Mouse (Mus musculus) mouse embryonic stem cell (cell line): ENCODE results near the gene Fyn.

Experiments used
- in situ Hi-C, 2 experiments: fragments of 300-500 bp; cut with MboI; formaldehyde crosslinking; loops; 1 replicate in 1 of 2; 3 replicates in 1 of 2; pipeline ENCODE4 v1.14.3; 2019 to 2020; ENCODE audit warnings: low sequenced_read_pairs in 2 of 2, low pct_unique_long_range_greater_than_20kb in 1 of 2, mixed read lengths in 1 of 2; ENCODE audit not compliant: unreplicated experiment in 1 of 2

Gene Fyn

GRCm38 (mm10) chr10:39597792-39598183, 229.1 kb downstream of the Fyn start:
- in situ Hi-C loops: no loop called here

- in situ Hi-C loops: no loop called here
Observed at GRCm38 (mm10) chr10:39599601-39600000, 230.9 kb downstream of the Fyn start.

DNA sequence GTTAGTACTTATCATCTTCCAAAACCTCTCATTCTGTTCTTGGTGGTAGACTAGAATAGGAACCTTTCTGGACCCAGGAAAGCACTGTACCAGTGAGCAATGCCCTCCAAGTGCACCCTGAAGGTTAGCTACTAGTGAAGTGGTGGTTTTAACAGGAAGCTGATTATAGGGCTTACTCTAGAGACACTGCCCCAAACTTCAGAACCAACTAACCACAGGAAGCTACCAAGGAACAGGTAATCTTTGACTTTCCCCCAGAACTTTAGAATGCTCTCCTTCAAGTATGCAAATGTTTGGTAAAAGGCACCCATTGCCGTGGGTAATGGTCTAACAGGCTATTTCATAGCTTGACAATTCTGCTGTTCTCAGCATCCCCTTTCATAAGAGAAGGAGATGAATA, 231.5 kb downstream of the Fyn start:
- in situ Hi-C loops: no loop called here

DNA sequence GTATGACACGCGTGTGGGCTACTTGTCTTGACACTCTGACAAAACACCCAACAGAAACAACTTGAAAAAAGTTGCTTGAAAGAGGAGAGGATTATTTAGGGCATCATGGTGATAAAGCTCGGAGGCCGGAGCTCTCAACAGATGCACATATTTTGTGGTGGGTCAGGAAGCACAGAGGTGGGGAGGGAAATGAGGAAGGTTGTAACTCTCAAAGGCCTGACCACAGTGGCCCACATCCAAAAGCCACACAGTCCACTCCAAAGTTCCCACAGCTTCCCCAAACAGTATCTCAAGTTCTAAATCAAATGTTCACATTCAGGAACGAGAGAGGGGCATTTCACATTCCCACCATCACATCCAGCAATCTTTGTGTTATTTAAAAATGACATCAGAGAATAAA, 232.4 kb downstream of the Fyn start:
- in situ Hi-C loops: no loop called here

DNA sequence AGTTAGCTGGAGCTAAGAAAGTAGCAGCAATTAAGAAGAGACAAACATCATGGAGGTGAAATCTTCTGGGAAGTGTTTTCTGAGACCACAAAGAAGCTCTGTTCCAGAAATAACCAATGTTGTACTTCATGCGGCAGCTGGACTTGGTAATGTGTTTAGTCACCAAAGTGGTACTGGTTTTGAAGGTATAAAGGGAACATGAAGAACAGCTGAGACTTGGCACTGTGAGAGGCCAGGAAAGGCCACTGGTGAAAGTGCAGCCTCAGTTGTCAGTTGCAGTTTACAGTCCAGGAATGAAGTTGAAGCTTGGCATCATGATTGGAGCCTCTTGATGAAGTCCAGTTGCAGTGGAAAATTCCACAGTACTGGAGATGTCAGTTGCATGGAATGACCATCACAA, 237.8 kb downstream of the Fyn start:
- in situ Hi-C loops: no loop called here

DNA sequence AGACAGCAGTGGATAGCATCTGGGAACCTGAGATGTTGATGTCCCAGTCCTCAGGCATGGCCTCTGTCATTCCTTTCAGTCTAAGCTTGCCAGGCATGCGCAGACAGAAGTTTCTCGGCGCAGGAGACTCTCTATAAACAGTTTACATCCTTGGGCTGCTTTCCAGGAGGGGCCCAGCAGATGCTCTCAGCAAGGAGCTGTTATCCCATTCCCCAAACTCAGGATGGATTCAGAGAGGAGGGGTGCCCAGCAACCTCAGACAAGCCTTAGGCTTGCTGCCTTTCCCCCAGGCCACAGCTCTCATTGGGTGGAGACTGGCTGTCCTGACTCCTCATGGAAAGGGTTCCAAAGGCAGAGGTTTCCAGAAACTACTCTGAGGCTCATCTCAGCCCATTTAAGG, 242.6 kb downstream of the Fyn start:
- in situ Hi-C loops: no loop called here

DNA sequence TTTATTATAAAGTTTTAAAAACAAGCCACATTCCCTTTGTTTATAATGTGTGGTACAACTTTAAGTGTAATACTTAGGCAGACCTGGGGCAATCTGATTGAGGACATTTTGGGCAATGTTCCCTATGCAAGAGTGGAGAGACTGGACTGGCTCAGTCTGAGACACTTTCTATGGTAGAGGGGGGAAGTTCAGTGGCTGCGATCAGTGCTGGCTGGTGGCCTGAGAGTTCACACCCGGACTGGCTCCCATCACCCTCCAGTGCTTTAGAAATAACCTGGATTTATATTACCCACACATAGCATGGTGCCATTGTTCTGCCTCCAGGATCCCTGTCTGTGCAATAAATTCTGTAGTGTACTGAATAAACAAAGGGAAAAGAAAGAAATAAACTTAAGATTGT, 243.5 kb downstream of the Fyn start:
- in situ Hi-C loops: no loop called here

- in situ Hi-C loops: no loop called here
Observed at GRCm38 (mm10) chr10:39612633-39612988, 244.0 kb downstream of the Fyn start, which contains the start of gene Traf3ip2. TSS of gene Traf3ip2 (plus strand) at chr10:39612934.

DNA sequence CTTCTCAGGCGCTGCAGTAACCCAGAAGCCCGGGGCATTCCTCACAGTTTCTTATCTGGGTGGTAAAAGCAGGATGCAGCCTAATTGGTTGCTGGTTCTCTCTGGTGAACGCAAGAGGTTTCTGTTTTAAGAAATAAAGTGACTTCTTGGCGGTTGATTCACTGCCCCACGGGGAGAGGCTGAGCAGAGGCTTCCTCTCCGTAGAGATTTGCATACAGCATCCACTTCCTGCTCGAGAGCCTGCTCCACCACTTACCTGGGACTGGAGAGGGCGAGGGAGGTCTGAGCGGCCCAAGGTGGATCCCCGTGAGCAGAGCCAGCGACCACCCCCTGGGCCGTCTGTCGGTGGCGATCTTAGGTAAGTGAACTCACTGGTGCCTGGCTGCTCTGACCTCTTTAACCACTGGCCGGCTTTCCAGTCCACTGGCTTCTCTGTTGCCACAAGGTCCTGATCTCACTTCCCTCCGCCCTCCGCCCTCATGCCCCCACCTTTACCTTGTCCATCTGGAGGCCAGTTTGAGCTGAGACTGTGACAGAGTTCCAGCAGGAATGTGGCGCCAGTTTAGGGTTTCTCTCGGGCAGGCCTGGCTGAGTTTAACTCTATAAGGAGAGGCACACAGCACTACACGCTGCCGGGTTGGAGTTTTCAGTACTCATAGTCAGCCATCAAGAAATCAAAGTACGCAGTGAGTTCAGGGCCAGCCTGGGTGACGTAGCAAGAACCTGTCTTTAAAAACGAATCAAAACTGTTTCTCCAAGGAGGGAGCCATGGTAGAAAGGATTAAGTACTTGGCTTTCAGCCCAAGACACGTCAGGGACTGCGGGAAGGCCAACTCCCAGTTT, 244.6 kb downstream of the Fyn start:
- in situ Hi-C loops: no loop called here

DNA sequence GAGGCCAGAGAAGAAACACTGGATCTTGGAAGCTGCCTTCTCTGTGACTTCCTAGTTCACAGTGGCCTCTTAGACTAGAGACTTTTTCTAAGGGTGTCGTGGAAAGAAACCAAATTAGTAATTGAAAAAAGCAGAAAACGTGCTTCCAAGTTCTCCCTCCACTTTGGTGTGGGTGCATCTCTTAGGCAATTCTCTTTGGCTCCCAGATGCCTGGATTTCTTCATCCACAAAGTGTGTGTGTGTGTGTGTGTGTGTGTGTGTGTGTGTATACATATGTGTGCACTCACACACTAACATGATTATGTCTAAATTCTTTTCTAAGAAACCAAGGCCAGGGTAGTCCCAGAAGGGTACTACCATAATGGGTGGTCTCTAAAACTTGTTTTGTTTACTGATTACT, 245.3 kb downstream of the Fyn start:
- in situ Hi-C loops: no loop called here

DNA sequence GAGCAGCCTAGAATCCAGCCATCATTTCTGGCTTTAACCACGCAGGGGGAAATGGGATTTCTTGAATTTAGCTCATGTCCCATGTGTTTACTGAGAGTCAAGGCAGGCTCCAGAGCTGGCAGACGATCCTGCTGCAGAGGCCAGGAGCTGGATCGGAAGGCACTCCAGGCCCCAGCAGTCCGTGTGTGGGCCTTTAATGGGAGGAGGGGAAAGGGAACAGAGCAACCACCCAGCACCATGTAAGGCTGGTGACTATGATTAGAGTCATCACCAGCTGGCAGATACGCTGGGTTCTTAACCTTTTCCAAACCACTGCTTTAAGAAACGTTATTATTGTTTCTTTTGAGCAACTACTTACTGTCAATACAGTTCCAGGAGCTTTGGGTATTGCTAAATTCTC, 246.0 kb downstream of the Fyn start:
- in situ Hi-C loops: no loop called here
